Mouse (Mus musculus): ENCODE results near the gene Rabgap1. TPM values are rescaled to one million over a fixed set of nuclear protein-coding genes. Genes with fewer than 3 reads are reported as not detected.

Gene Rabgap1
- polyA plus RNA-seq (2012) = 0.07 and 0.09 TPM in 2 replicates

DNA sequence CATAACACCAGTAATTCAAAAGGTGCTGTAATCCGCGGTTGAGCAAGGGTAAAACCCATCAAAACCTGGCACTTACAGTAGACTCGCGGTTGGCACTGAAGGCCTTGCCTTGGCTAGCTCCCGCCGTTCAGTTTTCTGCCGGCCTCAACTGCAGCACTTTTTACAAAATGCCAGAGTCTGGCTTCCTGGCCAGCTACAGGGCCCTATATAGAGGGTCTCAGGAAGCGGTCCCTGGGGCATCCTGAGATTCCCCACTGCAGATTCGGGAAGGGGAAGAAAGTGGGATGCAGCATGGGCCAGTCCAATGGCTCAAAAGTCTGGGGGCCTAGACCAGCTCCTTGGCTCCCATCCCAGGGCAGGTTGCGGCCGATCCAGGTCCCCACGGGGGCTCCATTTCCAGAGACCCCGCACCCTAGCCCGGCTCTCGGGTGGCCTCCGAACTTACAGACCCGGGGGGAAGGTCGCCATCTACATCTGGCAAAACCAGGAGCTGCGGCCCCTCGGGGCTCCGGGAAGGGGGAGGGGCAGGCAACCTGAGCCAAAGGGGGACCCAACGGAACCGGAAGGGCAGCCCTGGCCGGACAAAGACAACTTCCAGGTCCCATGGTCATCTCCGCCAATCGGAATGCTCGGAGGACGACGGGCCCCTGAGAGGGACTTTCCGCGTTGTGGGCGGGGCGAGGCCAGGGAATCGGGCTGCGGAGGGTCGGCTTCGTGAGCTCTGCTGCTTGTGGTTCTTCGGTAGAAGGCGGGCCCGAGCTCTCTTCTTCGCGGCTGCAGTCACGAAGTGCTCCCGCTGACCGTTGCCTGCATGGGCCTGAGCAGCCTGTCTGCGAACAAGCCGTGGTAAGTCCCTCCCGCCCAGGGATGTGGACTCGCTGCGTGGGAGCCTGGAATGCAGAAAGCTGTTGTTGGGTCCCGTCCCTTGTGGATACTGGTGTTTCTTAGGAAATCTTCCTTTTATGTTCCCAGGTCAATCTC, at the start of gene Rabgap1, which contains the start of the genes Zbtb26 and Zbtb6:
Gene Rabgap1, plus strand, starts transcription at position 669 of the 981 bp plus-strand sequence.
Gene Zbtb26, minus strand, starts transcription at position 525 of the 981 bp plus-strand sequence.
Gene Zbtb6, minus strand, starts transcription at position 561 of the 981 bp plus-strand sequence.
- TF ChIP-seq TAL1 (IDR thresholded peaks at IDR 0.05; ENCODE audit: low read length) = no peak
- no peak for TF ChIP-seq GATA1 (IDR thresholded peaks at IDR 0.05; ENCODE audit: low read length)
- Histone ChIP-seq H3K36me3 (ENCODE audit: control insufficient read depth) (peaks cover 2% of the 10 kb centered on the region), H3K4me3 (replicated peaks) (peak within 1 kb of the TSS; percentile 85), H3K9me3 (ENCODE audit: control insufficient read depth, low read length) (no peaks in the 10 kb centered on the region), H3K4me1 (ENCODE audit: control insufficient read depth) (peaks cover 48% of the 10 kb centered on the region), H3K27me3 (ENCODE audit: control insufficient read depth) (no peaks in the 10 kb centered on the region)

DNA sequence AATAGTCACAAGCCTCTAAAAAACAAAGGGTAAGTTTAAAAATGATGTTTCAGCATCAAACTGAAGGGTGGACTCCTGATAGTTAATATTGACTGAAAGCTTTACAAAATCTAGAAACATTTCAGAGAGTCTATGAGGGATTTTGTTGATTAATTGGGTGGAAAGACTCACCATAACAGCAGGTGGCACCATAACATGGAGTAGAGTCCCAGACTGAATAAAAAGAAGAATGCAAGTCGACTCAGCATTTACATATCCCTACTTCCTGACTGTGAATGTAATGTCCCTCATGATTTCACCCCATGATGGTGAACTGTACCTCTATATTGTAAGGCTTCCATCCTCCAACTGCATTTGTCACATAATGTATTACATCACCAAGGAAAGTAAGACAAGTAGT, 47.5 kb upstream of the Rabgap1 start:
- H3K9me3 ChIP-seq (ENCODE audit: control insufficient read depth, low read length) = no peaks in the 10 kb centered on the region
- peaks cover 73% of the 10 kb centered on the region for H3K36me3 ChIP-seq (ENCODE audit: control insufficient read depth)
- H3K4me3 ChIP-seq (replicated peaks) = no peak overlapping the region
- TF ChIP-seq TAL1 (IDR thresholded peaks at IDR 0.05; ENCODE audit: low read length) (no peak), GATA1 (IDR thresholded peaks at IDR 0.05; ENCODE audit: low read length) (no peak)
- no peaks in the 10 kb centered on the region for H3K4me1 ChIP-seq (ENCODE audit: control insufficient read depth)
- no peaks in the 10 kb centered on the region for H3K27me3 ChIP-seq (ENCODE audit: control insufficient read depth)

DNA sequence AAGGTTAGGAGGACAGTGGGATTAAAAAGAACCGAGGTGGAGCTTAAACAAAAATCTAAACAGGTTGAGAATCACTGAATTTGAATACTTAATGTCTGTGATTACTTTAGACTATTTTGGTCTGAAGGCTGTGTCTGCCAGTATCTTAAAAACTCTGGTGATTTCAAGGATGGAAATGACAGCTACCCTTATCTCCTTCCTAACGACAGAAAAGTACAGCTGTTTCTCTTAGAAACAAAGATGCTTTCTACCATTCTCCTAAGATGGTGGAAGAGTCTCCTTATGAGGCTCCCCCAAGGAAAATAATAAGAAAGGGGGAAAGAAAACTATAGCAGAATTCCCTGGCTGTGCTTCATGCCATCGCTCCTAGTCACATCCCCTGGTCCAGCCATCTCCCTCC, 21.2 kb upstream of the Rabgap1 start:
- Histone ChIP-seq H3K27me3 (ENCODE audit: control insufficient read depth) (no peaks in the 10 kb centered on the region), H3K4me1 (ENCODE audit: control insufficient read depth) (peaks cover 45% of the 10 kb centered on the region), H3K4me3 (replicated peaks) (peak overlapping the region; percentile 96), H3K9me3 (ENCODE audit: control insufficient read depth, low read length) (no peaks in the 10 kb centered on the region), H3K36me3 (ENCODE audit: control insufficient read depth) (peaks cover 32% of the 10 kb centered on the region)
- TF ChIP-seq TAL1 (IDR thresholded peaks at IDR 0.05; ENCODE audit: low read length) (no peak), GATA1 (IDR thresholded peaks at IDR 0.05; ENCODE audit: low read length) (no peak; the same call in 1 of the 2 replicates)

DNA sequence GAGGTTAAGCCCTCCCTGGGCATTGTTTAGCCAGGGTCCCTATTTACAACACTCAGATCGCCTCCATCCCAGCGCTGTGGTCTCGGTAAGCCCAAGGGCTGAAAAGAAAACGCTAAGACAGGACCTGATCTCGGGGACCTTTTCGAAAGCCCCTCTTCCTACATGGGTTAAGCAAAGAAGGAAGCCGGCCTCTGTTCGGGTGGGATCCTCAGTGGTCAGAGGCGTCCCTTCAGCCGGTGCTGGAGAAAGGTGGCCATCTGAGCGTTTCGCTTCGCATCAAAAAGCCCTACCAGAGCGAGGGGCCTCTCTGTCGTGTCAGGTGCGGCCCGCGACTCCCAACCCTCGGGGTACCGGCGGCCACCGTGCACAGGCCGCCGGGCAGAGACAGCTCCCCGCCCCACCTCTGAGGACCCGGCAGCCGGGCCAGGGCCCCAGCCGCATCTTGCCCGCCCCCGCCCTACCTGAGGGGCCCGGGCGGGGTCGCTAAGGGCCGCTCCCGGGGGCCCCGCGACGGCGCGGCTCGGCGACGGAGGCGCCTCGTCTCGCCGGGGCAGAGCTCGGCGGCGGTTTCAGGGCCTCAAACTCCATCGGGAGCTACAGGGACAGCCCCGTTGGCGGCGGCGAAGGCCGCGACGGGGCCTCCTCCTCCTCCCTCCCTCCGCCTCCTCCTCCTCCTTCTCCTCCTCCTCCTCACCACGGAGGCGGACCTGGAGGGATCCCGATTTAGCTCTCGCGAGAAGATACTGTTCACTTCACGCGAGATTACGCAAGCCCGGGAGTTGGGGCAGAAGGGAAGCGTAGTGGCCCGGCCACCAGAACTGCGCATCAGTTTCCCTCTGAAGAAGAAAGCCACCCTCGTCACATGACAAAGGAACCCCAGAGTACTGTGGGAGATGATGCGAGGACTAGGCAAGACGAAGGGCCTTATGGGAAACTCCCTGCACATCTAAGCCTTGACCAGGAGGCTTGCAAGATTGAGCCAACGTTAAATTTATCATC, 20.5 kb upstream of the Rabgap1 start, which contains the start of gene Rc3h2:
Gene Rc3h2, minus strand, starts transcription at position 598 of the 999 bp plus-strand sequence.
- Histone ChIP-seq H3K9me3 (ENCODE audit: control insufficient read depth, low read length) (no peaks in the 10 kb centered on the region), H3K4me3 (replicated peaks) (peak within 1 kb of the TSS; percentile 96), H3K27me3 (ENCODE audit: control insufficient read depth) (no peaks in the 10 kb centered on the region), H3K36me3 (ENCODE audit: control insufficient read depth) (peaks cover 35% of the 10 kb centered on the region), H3K4me1 (ENCODE audit: control insufficient read depth) (peaks cover 45% of the 10 kb centered on the region)
- no peak for TF ChIP-seq GATA1 (IDR thresholded peaks at IDR 0.05; ENCODE audit: low read length)
- no peak for TF ChIP-seq TAL1 (IDR thresholded peaks at IDR 0.05; ENCODE audit: low read length)

DNA sequence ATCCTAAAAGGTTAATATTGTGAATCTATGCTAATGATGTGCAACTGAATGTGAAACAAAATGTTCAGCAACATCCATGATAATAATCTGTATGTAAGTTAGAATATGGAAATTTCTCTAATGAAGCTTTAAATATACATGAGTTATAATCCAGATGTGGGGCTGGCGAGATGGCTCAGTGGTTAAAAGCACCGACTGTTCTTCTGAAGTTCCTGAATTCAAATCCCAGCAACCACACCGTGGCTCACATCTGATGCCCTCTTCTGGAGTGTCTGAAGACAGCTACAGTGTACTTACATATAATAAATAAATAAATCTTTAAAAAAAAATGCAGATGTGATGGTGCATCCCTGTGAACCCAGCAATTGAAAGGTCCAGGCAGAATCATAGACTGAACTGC, 19.4 kb upstream of the Rabgap1 start:
- H3K4me3 ChIP-seq (replicated peaks) = peak overlapping the region; percentile 96
- H3K27me3 ChIP-seq (ENCODE audit: control insufficient read depth) = no peaks in the 10 kb centered on the region
- no peaks in the 10 kb centered on the region for H3K9me3 ChIP-seq (ENCODE audit: control insufficient read depth, low read length)
- peaks cover 47% of the 10 kb centered on the region for H3K4me1 ChIP-seq (ENCODE audit: control insufficient read depth)
- H3K36me3 ChIP-seq (ENCODE audit: control insufficient read depth) = peaks cover 42% of the 10 kb centered on the region
- no peak for TF ChIP-seq TAL1 (IDR thresholded peaks at IDR 0.05; ENCODE audit: low read length)
- no peak for TF ChIP-seq GATA1 (IDR thresholded peaks at IDR 0.05; ENCODE audit: low read length)

DNA sequence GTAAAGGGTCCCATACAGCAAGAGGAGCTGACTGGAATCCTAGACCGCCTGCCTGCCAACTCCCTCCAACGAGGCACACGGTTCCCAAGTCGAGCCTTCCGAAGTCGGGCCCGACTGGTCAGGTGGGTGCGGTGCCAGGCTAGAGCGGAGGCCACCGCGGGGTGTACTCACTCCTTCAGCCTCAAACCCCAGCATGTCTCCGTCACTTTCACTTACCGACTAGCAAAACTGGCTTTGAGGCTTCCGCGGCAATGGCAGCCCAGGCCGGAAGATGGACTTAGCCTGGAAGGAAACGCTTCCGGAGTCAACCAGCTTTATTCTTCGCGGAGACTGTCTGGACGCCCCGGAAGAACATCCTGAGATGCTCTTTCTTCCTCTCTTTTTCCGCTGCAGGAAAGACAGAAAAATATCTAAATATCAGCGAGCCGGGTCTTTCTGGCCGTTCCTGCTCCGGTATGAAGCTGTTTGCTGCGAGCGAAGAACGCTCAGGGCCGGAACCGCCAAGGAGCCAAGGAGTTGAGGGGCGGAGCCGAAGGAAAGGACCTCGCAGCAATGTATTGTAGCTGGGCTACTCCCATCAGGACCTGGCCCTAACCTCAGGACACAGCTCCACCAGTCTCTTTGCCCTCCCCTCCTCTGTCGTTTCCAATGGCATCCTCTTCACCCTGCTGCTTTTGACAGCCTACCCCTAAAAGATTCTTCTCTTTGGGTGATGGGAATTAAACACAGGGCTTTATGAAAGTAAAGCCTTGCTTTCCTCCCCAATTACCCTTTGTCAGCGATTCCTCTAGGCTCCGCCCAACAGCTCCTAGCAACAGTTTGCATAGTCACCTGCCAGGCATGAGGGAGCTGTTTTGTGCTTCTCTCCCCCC, 12.2 kb upstream of the Rabgap1 start:
- Histone ChIP-seq H3K4me3 (replicated peaks) (peak overlapping the region; percentile 99), H3K4me1 (ENCODE audit: control insufficient read depth) (peaks cover 34% of the 10 kb centered on the region), H3K9me3 (ENCODE audit: control insufficient read depth, low read length) (no peaks in the 10 kb centered on the region), H3K27me3 (ENCODE audit: control insufficient read depth) (no peaks in the 10 kb centered on the region), H3K36me3 (ENCODE audit: control insufficient read depth) (peaks cover 39% of the 10 kb centered on the region)
- no peak for TF ChIP-seq GATA1 (IDR thresholded peaks at IDR 0.05; ENCODE audit: low read length)
- no peak for TF ChIP-seq TAL1 (IDR thresholded peaks at IDR 0.05; ENCODE audit: low read length)

DNA sequence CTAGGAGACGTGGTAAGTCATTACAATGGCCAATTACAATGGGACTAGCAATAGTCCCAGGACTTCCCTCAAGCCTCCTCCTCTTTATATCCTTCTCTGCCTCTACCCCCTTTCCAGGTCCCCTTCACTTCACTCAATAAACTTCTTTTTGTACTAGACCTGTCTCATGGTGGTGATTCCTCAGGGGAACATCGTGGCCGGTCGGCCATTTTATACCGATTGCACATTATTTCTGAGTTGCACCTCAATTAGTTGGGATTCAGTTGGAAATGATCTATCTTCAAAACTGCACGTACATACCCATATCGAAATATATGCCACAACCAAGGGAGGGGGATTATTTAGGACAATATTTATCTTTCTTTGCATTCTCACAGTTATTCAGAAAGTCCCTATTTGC, 11.5 kb upstream of the Rabgap1 start:
- H3K9me3 ChIP-seq (ENCODE audit: control insufficient read depth, low read length) = no peaks in the 10 kb centered on the region
- peaks cover 43% of the 10 kb centered on the region for H3K36me3 ChIP-seq (ENCODE audit: control insufficient read depth)
- H3K27me3 ChIP-seq (ENCODE audit: control insufficient read depth) = no peaks in the 10 kb centered on the region
- no peak for TF ChIP-seq GATA1 (IDR thresholded peaks at IDR 0.05; ENCODE audit: low read length)
- TF ChIP-seq TAL1 (IDR thresholded peaks at IDR 0.05; ENCODE audit: low read length) = no peak
- H3K4me3 ChIP-seq (replicated peaks) = peak overlapping the region; percentile 99
- H3K4me1 ChIP-seq (ENCODE audit: control insufficient read depth) = peaks cover 34% of the 10 kb centered on the region
